Mouse (Mus musculus): Measurements from ENCODE around the gene Capza1. TPM values are rescaled to one million over a fixed set of nuclear protein-coding genes. Genes with fewer than 3 reads are reported as not detected.
"Not testable (repeated sequence)": the region's sequence is repeated elsewhere in the genome, so short reads cannot be mapped to it uniquely, and the experiment has no call there.

Gene Capza1
- polyA plus RNA-seq, 1 experiment from 2014 or later: 82.7 TPM

GRCm38 (mm10) chr3:104818749-104819134, 45.6 kb downstream of the Capza1 start:
- POLR2A ChIA-PET: interaction anchor here (0.7 to 4.0 kb wide), 5 partner anchors 14 to 179 kb away, joined by 3 to 35 read pairs (median 8); partner anchors contain the start of genes Capza1, Rhoc and St7l
- no peak for ATAC-seq
- DNase-seq (ENCODE audit: low read depth, low spot score): no peak
- no peak for TF ChIP-seq CTCF (IDR thresholded peaks at IDR 0.05)
- in situ Hi-C loops (cut with MboI; ENCODE audit: low pct_unique_long_range_greater_than_20kb): no loop called here
- CTCF ChIA-PET: interaction anchor here (1.2 to 5.4 kb wide), 4 partner anchors 9 to 165 kb away, joined by 3 to 30 read pairs (median 4); partner anchors contain the start of gene Rhoc
- no peaks in the 10 kb centered on the region for H3K27me3 ChIP-seq

- CTCF ChIA-PET: interaction anchor here (1.0 to 5.4 kb wide), 7 partner anchors 8 to 165 kb away, joined by 3 to 30 read pairs (median 3); partner anchors contain the start of gene Rhoc
- ATAC-seq: peak; percentile 74
- in situ Hi-C loops (cut with MboI; ENCODE audit: low pct_unique_long_range_greater_than_20kb): no loop called here
Observed at GRCm38 (mm10) chr3:104817991-104818748, 46.1 kb downstream of the Capza1 start, which contains the start of gene Mov10. Mov10 (minus strand) TSS chr3:104818563.

GRCm38 (mm10) chr3:104817481-104817990, 46.8 kb downstream of the Capza1 start:
- no peak for DNase-seq (ENCODE audit: low read depth, low spot score)
- no peak for TF ChIP-seq CTCF (IDR thresholded peaks at IDR 0.05)
- POLR2A ChIA-PET: interaction anchor here (1.0 to 4.0 kb wide), 6 partner anchors 23 to 47 kb away, joined by 3 to 35 read pairs (median 6); partner anchors contain the start of genes Capza1, Fam19a3, Rhoc and St7l
- in situ Hi-C loops (cut with MboI; ENCODE audit: low pct_unique_long_range_greater_than_20kb): no loop called here
- CTCF ChIA-PET: interaction anchor here (1.0 to 5.4 kb wide), 6 partner anchors 8 to 166 kb away, joined by 3 to 30 read pairs (median 3); partner anchors contain the start of gene Rhoc
- H3K27me3 ChIP-seq: no peaks in the 10 kb centered on the region
- peak; percentile 73 for ATAC-seq

More at GRCm38 (mm10) chr3:104817991-104818748, 46.1 kb downstream of the Capza1 start, which contains the start of gene Mov10:
- no peaks in the 10 kb centered on the region for H3K27me3 ChIP-seq
- no peak for TF ChIP-seq CTCF (IDR thresholded peaks at IDR 0.05)
- DNase-seq (ENCODE audit: low read depth, low spot score): peak; percentile 46
- POLR2A ChIA-PET: interaction anchor here (0.7 to 4.0 kb wide), 7 partner anchors 13 to 178 kb away, joined by 3 to 35 read pairs (median 5); partner anchors contain the start of genes Capza1, Fam19a3, Rhoc and St7l

- no peaks in the 10 kb centered on the region for H3K27me3 ChIP-seq
- CTCF ChIA-PET: interaction anchor here (1.4 to 5.4 kb wide), 2 partner anchors 17 to 27 kb away, joined by 4 to 30 read pairs; partner anchors contain the start of gene Rhoc
- POLR2A ChIA-PET: interaction anchor here (0.9 to 4.0 kb wide), 2 partner anchors 22 to 27 kb away, joined by 4 to 35 read pairs; partner anchors contain the start of gene Rhoc
- DNase-seq (ENCODE audit: low read depth, low spot score) (no peak), ATAC-seq (no peak)
- in situ Hi-C loops (cut with MboI; ENCODE audit: low pct_unique_long_range_greater_than_20kb): no loop called here
- no peak for TF ChIP-seq CTCF (IDR thresholded peaks at IDR 0.05)
Observed at GRCm38 (mm10) chr3:104816130-104816529, 48.2 kb downstream of the Capza1 start.

GRCm38 (mm10) chr3:104815346-104815745, 49.0 kb downstream of the Capza1 start:
- CTCF ChIA-PET: interaction anchor here (1.3 to 5.4 kb wide), 3 partner anchors 10 to 26 kb away, joined by 3 to 30 read pairs (median 4); partner anchors contain the start of gene Rhoc
- no peak for DNase-seq (ENCODE audit: low read depth, low spot score)
- in situ Hi-C loops (cut with MboI; ENCODE audit: low pct_unique_long_range_greater_than_20kb): no loop called here
- POLR2A ChIA-PET: interaction anchor here (0.5 kb wide), 1 partner anchor 666 kb away, joined by 3 read pairs; no protein-coding TSS in a partner anchor
- ATAC-seq: no peak
- TF ChIP-seq CTCF (IDR thresholded peaks at IDR 0.05): no peak
- H3K27me3 ChIP-seq: no peaks in the 10 kb centered on the region

- no peaks in the 10 kb centered on the region for H3K27me3 ChIP-seq
- DNase-seq (ENCODE audit: low read depth, low spot score) (no peak), ATAC-seq (no peak)
- in situ Hi-C loops (cut with MboI; ENCODE audit: low pct_unique_long_range_greater_than_20kb): no loop called here
- TF ChIP-seq CTCF (IDR thresholded peaks at IDR 0.05): no peak
- ChIA-PET POLR2A (no interaction called here), CTCF (interaction anchor here (0.9 to 5.4 kb wide), 4 partner anchors 10 to 26 kb away, joined by 3 to 30 read pairs (median 4); partner anchors contain the start of gene Rhoc)
Observed at GRCm38 (mm10) chr3:104814746-104815145, 49.6 kb downstream of the Capza1 start.

GRCm38 (mm10) chr3:104813227-104813626, 51.1 kb downstream of the Capza1 start:
- ATAC-seq; CTCF ChIA-PET; DNase-seq (ENCODE audit: low read depth, low spot score); in situ Hi-C loops (cut with MboI; ENCODE audit: low pct_unique_long_range_greater_than_20kb); H3K27me3 ChIP-seq; POLR2A ChIA-PET: not testable (repeated sequence)

GRCm38 (mm10) chr3:104812254-104812653, 52.1 kb downstream of the Capza1 start:
- in situ Hi-C loops (cut with MboI; ENCODE audit: low pct_unique_long_range_greater_than_20kb): no loop called here
- ATAC-seq (no peak), DNase-seq (ENCODE audit: low read depth, low spot score) (no peak)
- no peak for TF ChIP-seq CTCF (IDR thresholded peaks at IDR 0.05)
- POLR2A ChIA-PET: no interaction called here
- CTCF ChIA-PET: interaction anchor here (1.6 to 1.9 kb wide), 2 partner anchors 10 to 24 kb away, joined by 6 to 7 read pairs; partner anchors contain the start of gene Rhoc
- H3K27me3 ChIP-seq: no peaks in the 10 kb centered on the region

- ATAC-seq (no peak), DNase-seq (ENCODE audit: low read depth, low spot score) (no peak)
- in situ Hi-C loops (cut with MboI; ENCODE audit: low pct_unique_long_range_greater_than_20kb): no loop called here
- no peak for TF ChIP-seq CTCF (IDR thresholded peaks at IDR 0.05)
- POLR2A ChIA-PET: no interaction called here
- CTCF ChIA-PET: interaction anchor here (1.2 to 1.9 kb wide), 3 partner anchors 10 to 24 kb away, joined by 3 to 7 read pairs (median 6); partner anchors contain the start of gene Rhoc
- no peaks in the 10 kb centered on the region for H3K27me3 ChIP-seq
Observed at GRCm38 (mm10) chr3:104811752-104812151, 52.6 kb downstream of the Capza1 start.

- in situ Hi-C loops (cut with MboI; ENCODE audit: low pct_unique_long_range_greater_than_20kb): no loop called here
- DNase-seq (ENCODE audit: low read depth, low spot score) (no peak), ATAC-seq (no peak)
- ChIA-PET POLR2A (interaction anchor here (1.2 kb wide), 1 partner anchor 13 kb away, joined by 4 read pairs; the partner anchor contains the start of gene Mov10), CTCF (interaction anchor here (1.0 kb wide), 1 partner anchor 9 kb away, joined by 3 read pairs; no protein-coding TSS in a partner anchor)
- H3K27me3 ChIP-seq: no peaks in the 10 kb centered on the region
- TF ChIP-seq CTCF (IDR thresholded peaks at IDR 0.05): no peak
Observed at GRCm38 (mm10) chr3:104805539-104805938, 58.8 kb downstream of the Capza1 start.

Data from Patski (cell line).